Mouse (Mus musculus) olfactory bulb, adult 2 months (tissue): ENCODE measurements around the gene Ddx24. TPM values are rescaled to one million over a fixed set of nuclear protein-coding genes. Genes with fewer than 3 reads are reported as not detected.
A peak's percentile ranks its signal among the peaks of the same experiment; 100 is the strongest.
"Not testable (repeated sequence)": the region's sequence is repeated elsewhere in the genome, so short reads cannot be mapped to it uniquely, and the experiment has no call there.

Source experiments
- H3K27ac ChIP-seq: fragments of 200-500 bp; 2 replicates; pipeline ENCODE4 v1.5.1; 2012; ENCODE audit warnings: low read depth, low read length; ENCODE audit not compliant: insufficient read depth
- H3K4me1 ChIP-seq: fragments of 200-500 bp; 2 replicates; pipeline ENCODE4 v1.6.1; 2012; ENCODE audit warnings: low read length; ENCODE audit not compliant: control insufficient read depth, insufficient read depth
- H3K4me3 ChIP-seq: fragments of 200-500 bp; 2 replicates; pipeline ENCODE4 v1.5.1; 2012; ENCODE audit warnings: mild to moderate bottlenecking, low read depth, low read length, moderate library complexity; ENCODE audit not compliant: insufficient read depth
- CTCF ChIP-seq: fragments of 200-500 bp; IDR thresholded peaks from 2 replicates; pipeline ENCODE4 v1.5.1; 2012; ENCODE audit warnings: low read depth, mild to moderate bottlenecking, low read length, moderate library complexity; ENCODE audit not compliant: insufficient read depth
- POLR2A ChIP-seq: fragments of 200-500 bp; IDR thresholded peaks from 2 replicates; pipeline ENCODE4 v1.6.1; 2012; ENCODE audit warnings: mild to moderate bottlenecking, low read depth, low read length, moderate library complexity; ENCODE audit not compliant: insufficient read depth
- WGBS: fragments of 180-500 bp; shearing (Covaris S2); methylation state at CpG from one replicate; pipeline ENCODE4 v1.1.7; 2018; 5-methylcytosine and 5-hydroxymethylcytosine counted together
- polyA plus RNA-seq: library from polyadenylated mRNA; stranded (reverse); fragments of >200 nt; gene quantifications from 2 replicates; pipeline ENCODE4 v1.2.4, GENCODE M21; 2012; ENCODE audit warnings: low replicate concordance; ENCODE audit not compliant: missing spikeins, insufficient read depth, insufficient read length

Ddx24 gene
- 279 TPM in 1 of 2 replicates, not detected in the other for polyA plus RNA-seq

DNA sequence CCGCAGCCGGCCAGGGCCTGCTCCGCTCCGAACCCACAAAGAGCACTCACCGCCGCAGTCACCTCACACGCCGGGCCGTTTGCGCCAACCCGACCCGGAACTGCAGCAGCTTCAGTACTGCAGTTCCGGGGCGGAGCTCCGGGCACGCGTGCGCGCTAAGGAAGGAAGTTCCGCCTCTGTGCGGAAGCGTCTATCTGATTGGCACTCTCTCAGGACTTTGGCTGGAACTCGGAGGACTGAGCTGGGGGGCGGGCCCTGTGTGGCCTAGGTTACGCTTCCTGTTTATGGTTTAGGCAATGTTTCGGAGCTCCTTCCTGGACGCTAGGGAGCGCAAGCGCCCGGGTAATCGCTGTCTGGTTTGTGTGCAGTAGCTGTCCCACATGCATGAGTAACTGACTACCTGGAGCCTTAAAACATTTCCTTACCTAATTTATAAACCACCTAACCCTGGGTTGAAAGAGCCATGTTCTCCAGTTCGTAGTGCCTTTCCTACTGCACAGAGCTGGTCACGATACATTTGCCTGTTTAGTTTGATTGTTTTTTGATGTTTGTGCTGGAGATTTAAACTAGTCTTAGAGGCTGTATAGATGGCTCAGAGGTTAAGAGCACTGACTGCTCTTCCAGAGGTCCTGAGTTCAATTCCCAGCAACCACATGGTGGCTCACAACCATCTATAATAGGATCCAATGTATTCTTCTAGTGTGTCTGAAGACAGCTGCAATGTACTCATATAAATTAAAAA lies at the start of gene Ddx24:
Gene Ddx24 (minus strand): TSS at position 102 of the 742 bp plus-strand sequence.
- TF ChIP-seq CTCF, result peak; percentile 62
- peak; percentile 86 for TF ChIP-seq POLR2A
- Histone ChIP-seq H3K4me1 (peaks cover 12% of the 10 kb centered on the region), H3K4me3 (peak within 1 kb of the TSS; percentile 81), H3K27ac (peak within 1 kb of the TSS; percentile 43; the same call in 1 of the 2 replicates)
- WGBS, result under 1% methylated on average over 33 of the region's 33 CpGs

DNA sequence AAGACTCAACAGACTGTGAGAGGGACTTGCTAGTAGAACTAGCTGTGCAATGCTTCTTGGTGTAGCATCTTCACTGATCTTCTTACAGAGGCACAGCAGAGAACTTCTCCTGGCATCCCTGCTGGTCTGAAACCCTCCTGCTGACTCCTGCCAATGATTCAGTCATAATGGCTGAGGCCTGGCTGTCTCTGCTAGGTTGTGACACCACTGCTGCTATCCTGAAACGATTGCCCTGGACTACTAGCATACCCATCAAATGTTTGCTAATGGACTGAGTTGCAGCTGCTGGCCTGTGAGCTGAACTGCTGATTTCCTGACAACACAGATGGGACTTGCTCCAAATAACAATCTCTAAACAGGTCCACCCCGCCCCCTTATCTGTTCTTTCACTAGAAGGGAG lies 48.9 kb upstream of the Ddx24 start:
- Histone ChIP-seq H3K4me1 (no peaks in the 10 kb centered on the region), H3K27ac (no peak overlapping the region), H3K4me3 (no peak overlapping the region)
- TF ChIP-seq POLR2A (no peak), CTCF (no peak)
- 40% methylated on average over 2 of the region's 2 CpGs for WGBS

DNA sequence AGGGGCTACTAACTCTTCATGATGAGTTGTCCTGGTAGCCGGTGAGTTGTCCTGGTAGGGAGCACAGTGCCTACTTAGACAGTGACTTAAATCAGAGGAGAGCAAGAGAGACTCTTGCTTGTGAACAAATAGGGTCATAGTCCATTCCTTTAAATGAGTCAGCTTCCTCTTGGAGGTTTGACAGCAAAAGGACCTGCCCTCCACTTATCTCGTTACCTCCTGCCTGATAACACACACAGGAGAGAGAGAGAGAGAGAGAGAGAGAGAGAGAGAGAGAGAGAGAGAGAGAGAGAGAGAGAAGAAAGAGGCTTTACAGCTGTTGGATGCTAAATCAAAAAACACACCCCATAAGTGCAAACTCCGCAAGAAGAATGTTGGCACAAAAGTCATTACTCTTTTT lies 31.5 kb upstream of the Ddx24 start, which contains the start of gene Ifi27l2b:
Gene Ifi27l2b (minus strand): TSS at position 84 of the 400 bp plus-strand sequence.
- TF ChIP-seq CTCF, result no peak
- TF ChIP-seq POLR2A, result no peak
- 72% methylated on average over 3 of the region's 3 CpGs for WGBS
- Histone ChIP-seq H3K4me1 (no peaks in the 10 kb centered on the region), H3K27ac (no peak within 1 kb of the TSS), H3K4me3 (no peak within 1 kb of the TSS)

DNA sequence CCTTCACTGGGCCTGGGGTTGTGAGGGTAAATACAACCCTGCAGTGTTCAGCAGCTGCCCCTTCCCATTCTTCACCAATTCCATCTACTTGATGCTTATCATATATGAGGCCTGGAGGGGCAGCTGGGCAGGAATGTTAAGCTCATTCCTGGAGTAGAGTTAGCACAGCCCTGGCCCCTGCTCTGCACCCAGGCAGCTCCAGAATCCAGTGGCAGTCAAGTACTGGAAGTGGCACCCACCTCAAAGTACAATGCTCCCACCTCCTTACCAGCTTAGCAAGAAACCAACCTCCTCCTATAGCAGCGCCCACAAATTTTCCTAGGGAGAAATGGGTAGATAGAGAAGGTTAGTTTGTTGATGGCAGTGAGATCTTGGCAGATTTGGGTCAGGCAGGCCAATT lies 31.1 kb upstream of the Ddx24 start:
- WGBS, result no CpG with 5 or more reads among the region's 1 CpGs
- H3K4me1 ChIP-seq, H3K4me3 ChIP-seq, H3K27ac ChIP-seq: not testable (repeated sequence)

DNA sequence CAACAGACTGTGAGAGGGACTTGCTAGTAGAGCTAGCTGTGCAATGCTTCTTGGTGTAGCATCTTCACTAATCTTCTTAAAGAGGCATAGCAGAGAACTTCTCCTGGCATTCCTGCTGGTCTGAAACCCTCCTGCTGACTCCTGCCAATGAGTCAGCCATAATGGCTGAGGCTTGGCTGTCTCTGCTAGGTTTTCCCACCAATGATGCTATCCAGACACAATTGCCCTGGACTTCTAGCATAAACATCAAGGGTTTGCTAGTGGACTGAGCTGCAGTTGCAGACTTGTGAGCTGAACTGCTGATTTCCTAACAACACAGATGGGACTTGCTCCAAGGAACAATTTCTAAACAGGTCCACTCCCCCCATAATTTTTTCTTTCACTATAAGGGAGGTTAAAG lies 27.7 kb upstream of the Ddx24 start:
- H3K4me3 ChIP-seq, result no peak overlapping the region
- H3K27ac ChIP-seq, result no peak overlapping the region
- no peaks in the 10 kb centered on the region for H3K4me1 ChIP-seq
- TF ChIP-seq CTCF, result no peak
- TF ChIP-seq POLR2A, result no peak

DNA sequence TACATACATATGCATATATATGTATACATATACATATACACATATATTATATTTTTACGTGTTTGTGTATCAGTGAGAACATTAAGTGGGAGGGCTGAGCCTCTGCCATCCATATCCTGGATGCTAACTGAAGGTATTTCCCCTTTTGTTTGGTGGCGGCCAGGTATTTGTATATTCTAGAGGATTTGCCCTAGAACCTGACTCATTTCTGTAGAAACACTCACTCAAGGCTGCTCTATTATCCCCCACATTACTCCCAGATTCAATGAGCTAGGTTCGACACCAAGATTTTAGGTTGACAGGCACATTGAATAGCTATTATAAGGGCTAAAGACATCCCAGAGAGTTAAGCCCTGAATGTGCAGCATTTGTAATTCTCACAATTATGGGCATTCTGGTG lies 19.4 kb upstream of the Ddx24 start:
- no peak overlapping the region for H3K27ac ChIP-seq
- no peak overlapping the region for H3K4me3 ChIP-seq
- 68% methylated on average over 3 of the region's 3 CpGs for WGBS
- no peak for TF ChIP-seq CTCF
- no peak for TF ChIP-seq POLR2A
- H3K4me1 ChIP-seq, result peaks cover 3% of the 10 kb centered on the region; the same call in 1 of the 2 replicates

DNA sequence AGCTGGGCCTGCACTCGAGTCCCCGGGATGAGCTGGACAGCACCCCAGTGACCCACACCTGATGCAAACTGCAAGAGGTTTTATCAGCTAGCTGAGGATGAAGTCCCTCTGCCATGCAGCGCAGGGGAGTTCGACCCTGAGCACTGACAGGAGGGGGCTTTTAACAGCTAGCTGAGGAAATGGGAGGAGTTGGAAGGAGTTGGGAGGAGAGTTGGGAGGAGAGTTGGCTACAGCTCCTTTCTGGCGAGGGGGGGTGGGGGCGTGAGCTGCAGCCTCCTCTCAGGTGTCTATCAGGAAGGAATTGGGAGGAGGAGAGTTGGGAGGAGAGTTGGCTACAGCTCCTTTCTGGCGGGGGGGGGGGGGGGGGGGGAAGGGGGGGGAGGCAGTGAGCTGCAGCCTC lies 18.6 kb upstream of the Ddx24 start:
- not testable (repeated sequence) for H3K4me1 ChIP-seq, H3K27ac ChIP-seq, H3K4me3 ChIP-seq
- 45% methylated on average over 6 of the region's 7 CpGs for WGBS

DNA sequence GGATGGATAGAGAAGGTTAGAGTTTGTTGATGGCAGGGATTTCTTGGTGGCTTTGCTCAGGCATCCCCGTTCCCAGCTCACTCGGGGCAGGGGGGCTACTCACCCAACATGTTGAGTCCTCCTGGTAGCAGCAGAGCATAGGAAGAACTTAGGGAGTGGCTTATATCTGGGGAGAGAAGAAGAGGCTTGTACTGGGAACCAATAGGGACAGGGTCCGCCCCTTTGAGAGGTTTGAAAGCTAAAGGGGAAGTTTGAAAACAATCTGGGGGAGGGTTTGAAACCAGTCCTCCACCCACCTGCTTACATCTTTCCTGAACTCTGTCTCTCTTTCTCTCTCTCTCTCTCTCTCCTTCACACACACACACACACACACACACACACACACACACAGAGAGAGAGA lies 17.9 kb upstream of the Ddx24 start, which contains the start of gene Ifi27l2a:
Gene Ifi27l2a (minus strand): TSS at position 157 of the 400 bp plus-strand sequence.
- Histone ChIP-seq H3K4me1 (peaks cover 3% of the 10 kb centered on the region; the same call in 1 of the 2 replicates), H3K4me3 (no peak within 1 kb of the TSS), H3K27ac (no peak within 1 kb of the TSS)
- WGBS, result 59% methylated on average over 3 of the region's 3 CpGs
- TF ChIP-seq CTCF (no peak), POLR2A (no peak)

DNA sequence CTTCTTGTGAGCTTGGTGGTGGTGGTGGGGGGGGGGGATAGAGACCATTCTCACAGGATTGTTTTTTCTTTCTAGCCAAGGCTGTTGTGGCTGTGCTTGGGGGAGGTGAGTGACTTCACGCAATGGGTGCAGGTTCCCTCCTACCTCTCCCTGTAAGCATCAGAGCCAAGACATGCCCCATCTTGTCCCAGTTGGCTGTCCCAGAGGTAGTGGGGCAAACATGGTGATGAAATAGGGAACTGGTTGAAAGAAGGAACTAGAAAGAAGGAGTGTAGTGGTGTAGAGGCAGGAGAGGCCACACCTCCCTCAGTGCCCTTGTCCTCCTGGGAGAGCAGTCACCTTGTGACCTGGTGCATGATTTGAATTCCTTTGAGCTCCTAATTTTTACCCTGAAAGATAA lies 12.0 kb upstream of the Ddx24 start:
- Histone ChIP-seq H3K4me3 (no peak overlapping the region), H3K4me1 (no peaks in the 10 kb centered on the region), H3K27ac (no peak overlapping the region)
- TF ChIP-seq POLR2A (no peak), CTCF (no peak)
- WGBS, result 100% methylated on average over 1 of the region's 1 CpGs
